Mouse (Mus musculus) intestine, postnatal 0 days (tissue): ENCODE measurements around the gene Atrx. TPM values are rescaled to one million over a fixed set of nuclear protein-coding genes. Genes with fewer than 3 reads are reported as not detected.
"Not testable (repeated sequence)": the region's sequence is repeated elsewhere in the genome, so short reads cannot be mapped to it uniquely, and the experiment has no call there.

Experiments
- ATAC-seq: fragments of 200-750 bp; cut with Nextera tagmentation; 2 replicates; pipeline ENCODE4 v1.8.0; 2017; ENCODE audit warnings: mild to moderate bottlenecking, moderate TSS enrichment, moderate library complexity
- H3K27ac ChIP-seq: fragments of 300-500 bp; sonication (generic); 2 replicates; pipeline ENCODE4 v1.5.1; 2014; ENCODE audit warnings: mild to moderate bottlenecking, low read depth, low read length, moderate library complexity
- H3K27me3 ChIP-seq: fragments of 300-500 bp; sonication (generic); replicated peaks from 2 replicates; pipeline ENCODE4 v1.6.1; 2014; ENCODE audit warnings: low read length, mixed read lengths; ENCODE audit not compliant: control insufficient read depth, insufficient read depth
- H3K36me3 ChIP-seq: fragments of 300-500 bp; sonication (generic); 2 replicates; pipeline ENCODE4 v1.6.1; 2014; ENCODE audit warnings: mild to moderate bottlenecking, moderate library complexity; ENCODE audit not compliant: control insufficient read depth, insufficient read depth
- H3K4me1 ChIP-seq: fragments of 300-500 bp; sonication (generic); replicated peaks from 2 replicates; pipeline ENCODE4 v1.6.1; 2014; ENCODE audit warnings: antibody characterized with exemption, low read length, mixed read lengths; ENCODE audit not compliant: control insufficient read depth, insufficient read depth
- H3K4me2 ChIP-seq: fragments of 300-500 bp; sonication (generic); replicated peaks from 2 replicates; pipeline ENCODE4 v1.6.1; 2014; ENCODE audit warnings: low read depth, mild to moderate bottlenecking, moderate library complexity
- H3K4me3 ChIP-seq: fragments of 300-500 bp; sonication (generic); 2 replicates; pipeline ENCODE4 v1.5.1; 2014; ENCODE audit warnings: low read depth, low read length
- H3K9ac ChIP-seq: fragments of 300-500 bp; sonication (generic); 2 replicates; pipeline ENCODE4 v1.6.1; 2014; ENCODE audit warnings: mild to moderate bottlenecking, low read depth, low read length
- H3K9me3 ChIP-seq: fragments of 300-500 bp; sonication (generic); 2 replicates; pipeline ENCODE4 v1.6.1; 2016; ENCODE audit warnings: mixed run types; ENCODE audit not compliant: control insufficient read depth
- CTCF ChIP-seq: sonication (generic); IDR thresholded peaks from 2 replicates; pipeline ENCODE4 v1.5.1; 2016; ENCODE audit warnings: low read depth, mild to moderate bottlenecking, control low read depth, antibody characterized with exemption, moderate library complexity
- WGBS: fragments of 180-500 bp; shearing (Covaris S2); extraction: QIAGEN DNeasy Blood & Tissue Kit; methylation state at CpG from one replicate; pipeline ENCODE4 v1.1.7; 2014; 5-methylcytosine and 5-hydroxymethylcytosine counted together
- polyA plus RNA-seq: library from polyadenylated mRNA; unstranded; fragments of >200 nt; fragmentation: Nextera tagmentation; extraction: Ambion mirVana; gene quantifications from 2 replicates; pipeline ENCODE4 v1.2.1, GENCODE M21; 2015

Gene Atrx
- polyA plus RNA-seq, 1 experiment from 2014 or later = 39.9 TPM

- H3K9ac ChIP-seq = no peak overlapping the region
- H3K4me3 ChIP-seq = peak overlapping the region; percentile 68
- no peaks in the 10 kb centered on the region for H3K36me3 ChIP-seq
- no peaks in the 10 kb centered on the region for H3K27me3 ChIP-seq
- TF ChIP-seq CTCF = no peak
- peak overlapping the region; percentile 61 for H3K4me2 ChIP-seq
- H3K9me3 ChIP-seq = no peaks in the 10 kb centered on the region
- H3K4me1 ChIP-seq = no peaks in the 10 kb centered on the region
- WGBS = 40% methylated on average over 8 of the region's 8 CpGs
- no peak for ATAC-seq
- peak overlapping the region; percentile 86; the same call in 1 of the 2 replicates for H3K27ac ChIP-seq
These were observed 355 bp upstream of the Atrx start for GRCm38 (mm10) chrX:105929478-105930038.

- peak; percentile 41 for ATAC-seq
- WGBS = 26% methylated on average over 52 of the region's 69 CpGs
- H3K9me3 ChIP-seq = no peaks in the 10 kb centered on the region
- H3K36me3 ChIP-seq = no peaks in the 10 kb centered on the region
- no peaks in the 10 kb centered on the region for H3K27me3 ChIP-seq
- H3K9ac ChIP-seq = peak overlapping the region; percentile 75
- H3K4me2 ChIP-seq = peak overlapping the region; percentile 61
- no peak for TF ChIP-seq CTCF
- peak overlapping the region; percentile 86 for H3K27ac ChIP-seq
- H3K4me3 ChIP-seq = peak overlapping the region; percentile 68
- H3K4me1 ChIP-seq = no peaks in the 10 kb centered on the region
These were observed 1.0 kb downstream of the Atrx start for GRCm38 (mm10) chrX:105927941-105928860.

GRCm38 (mm10) chrX:105926121-105926735 is 3.0 kb downstream of the Atrx start:
- no peak overlapping the region for H3K9ac ChIP-seq
- no peaks in the 10 kb centered on the region for H3K36me3 ChIP-seq
- no peaks in the 10 kb centered on the region for H3K27me3 ChIP-seq
- no peak overlapping the region for H3K4me3 ChIP-seq
- no peaks in the 10 kb centered on the region for H3K4me1 ChIP-seq
- no peak overlapping the region for H3K27ac ChIP-seq
- ATAC-seq = no peak
- WGBS = 60% methylated on average over 12 of the region's 12 CpGs
- H3K9me3 ChIP-seq = no peaks in the 10 kb centered on the region
- 0 out of 2 replicates have a peak overlapping the region, but pooled peaks have one; percentile 21 for H3K4me2 ChIP-seq
- TF ChIP-seq CTCF = no peak

- Histone ChIP-seq H3K9ac (no peak overlapping the region), H3K9me3 (no peaks in the 10 kb centered on the region), H3K4me2 (no peak overlapping the region), H3K27ac (no peak overlapping the region), H3K27me3 (no peaks in the 10 kb centered on the region), H3K4me3 (no peak overlapping the region), H3K4me1 (no peaks in the 10 kb centered on the region), H3K36me3 (no peaks in the 10 kb centered on the region)
- TF ChIP-seq CTCF = no peak
- WGBS = 84% methylated on average over 5 of the region's 5 CpGs
- ATAC-seq = no peak
These were observed 4.7 kb downstream of the Atrx start for GRCm38 (mm10) chrX:105924326-105925070.

GRCm38 (mm10) chrX:105923896-105924295 is 5.3 kb downstream of the Atrx start:
- no peak for TF ChIP-seq CTCF
- H3K4me3 ChIP-seq = no peak overlapping the region
- ATAC-seq = no peak
- H3K9me3 ChIP-seq = no peaks in the 10 kb centered on the region
- no peaks in the 10 kb centered on the region for H3K36me3 ChIP-seq
- 38% methylated on average over 1 of the region's 1 CpGs for WGBS
- no peaks in the 10 kb centered on the region for H3K27me3 ChIP-seq
- H3K27ac ChIP-seq = no peak overlapping the region
- no peak overlapping the region for H3K4me2 ChIP-seq
- no peaks in the 10 kb centered on the region for H3K4me1 ChIP-seq
- no peak overlapping the region for H3K9ac ChIP-seq

- WGBS = 81% methylated on average over 7 of the region's 7 CpGs
- H3K9ac ChIP-seq, H3K4me2 ChIP-seq, H3K36me3 ChIP-seq, H3K4me3 ChIP-seq, H3K9me3 ChIP-seq, H3K27me3 ChIP-seq, ATAC-seq, H3K27ac ChIP-seq, H3K4me1 ChIP-seq: not testable (repeated sequence)
These were observed 6.2 kb downstream of the Atrx start for GRCm38 (mm10) chrX:105922986-105923385.
